Mouse (Mus musculus): ENCODE measurements around the gene Irf2bp1.
A peak's percentile ranks its signal among the peaks of the same experiment; 100 is the strongest.

Irf2bp1 gene

GRCm38 (mm10) chr7:19003902-19004630, at the start of gene Irf2bp1:
Irf2bp1 (plus strand) TSS chr7:19004044.
- DNase-seq (ENCODE audit: low spot score in 2 of 2) = peak; percentile 89 to 93

DNA sequence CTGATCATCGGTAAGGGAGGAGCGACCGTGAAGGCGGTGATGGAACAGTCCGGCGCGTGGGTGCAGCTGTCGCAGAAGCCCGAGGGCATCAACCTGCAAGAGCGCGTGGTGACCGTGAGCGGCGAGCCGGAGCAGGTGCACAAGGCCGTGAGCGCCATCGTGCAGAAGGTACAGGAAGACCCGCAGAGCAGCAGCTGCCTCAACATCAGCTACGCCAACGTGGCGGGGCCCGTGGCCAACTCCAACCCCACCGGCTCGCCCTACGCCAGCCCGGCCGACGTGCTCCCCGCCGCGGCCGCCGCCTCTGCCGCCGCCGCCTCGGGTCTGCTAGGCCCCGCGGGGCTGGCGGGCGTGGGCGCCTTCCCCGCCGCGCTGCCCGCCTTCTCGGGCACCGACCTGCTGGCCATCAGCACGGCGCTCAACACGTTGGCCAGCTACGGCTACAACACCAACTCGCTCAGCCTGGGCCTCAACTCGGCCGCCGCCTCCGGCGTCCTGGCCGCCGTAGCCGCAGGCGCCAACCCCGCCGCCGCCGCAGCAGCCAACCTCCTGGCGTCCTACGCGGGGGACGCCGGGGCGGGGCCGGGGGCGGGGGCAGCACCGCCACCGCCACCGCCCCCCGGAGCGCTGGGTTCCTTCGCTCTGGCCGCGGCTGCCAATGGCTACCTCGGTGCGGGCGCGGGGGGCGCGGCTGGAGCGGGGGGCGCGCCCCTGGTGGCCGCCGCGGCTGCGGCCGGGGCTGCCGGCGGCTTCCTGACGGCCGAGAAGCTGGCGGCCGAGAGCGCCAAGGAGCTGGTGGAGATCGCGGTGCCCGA, 46.1 kb upstream of the Irf2bp1 start:
- DNase-seq (ENCODE audit: low spot score in 2 of 2) = peak in 1 of 2 experiments; percentile 43

- no peak for DNase-seq (ENCODE audit: low spot score in 2 of 2)
Measured at GRCm38 (mm10) chr7:18958384-18958766, 45.5 kb upstream of the Irf2bp1 start.

GRCm38 (mm10) chr7:18959446-18959845, 44.4 kb upstream of the Irf2bp1 start:
- no peak for DNase-seq (ENCODE audit: low spot score in 2 of 2)

GRCm38 (mm10) chr7:18962171-18962792, 41.6 kb upstream of the Irf2bp1 start:
- no peak for DNase-seq (ENCODE audit: low spot score in 2 of 2)

GRCm38 (mm10) chr7:18962795-18963194, 41.0 kb upstream of the Irf2bp1 start:
- DNase-seq (ENCODE audit: low spot score in 2 of 2) = no peak

DNA sequence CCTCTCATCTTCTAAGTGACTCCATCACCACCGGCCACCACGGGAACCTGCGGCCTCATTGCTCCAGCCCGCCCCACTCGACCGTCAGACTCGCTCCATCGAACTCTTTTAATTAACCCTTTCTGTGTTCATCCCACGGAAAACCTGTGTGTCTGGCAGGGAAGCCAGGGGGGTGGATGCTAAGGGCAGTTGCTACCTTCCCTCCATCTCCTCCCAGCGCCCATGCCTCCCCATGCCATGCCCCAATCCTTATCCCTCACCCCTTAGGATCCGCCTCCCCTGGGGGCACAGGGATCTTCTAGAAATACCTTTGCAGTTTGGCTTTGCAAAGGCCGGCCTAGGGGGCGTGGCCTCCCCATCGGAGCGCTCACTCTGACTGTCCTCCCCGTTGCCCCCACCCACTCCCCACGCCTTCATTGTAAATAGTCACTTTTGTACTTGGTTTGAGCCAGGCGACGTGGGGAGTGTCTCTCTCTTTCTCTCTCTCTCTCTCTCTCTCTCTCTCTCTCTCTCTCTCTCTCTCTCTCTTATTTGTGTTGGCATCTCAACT, 40.5 kb upstream of the Irf2bp1 start:
- no peak for DNase-seq (ENCODE audit: low spot score in 2 of 2)

DNA sequence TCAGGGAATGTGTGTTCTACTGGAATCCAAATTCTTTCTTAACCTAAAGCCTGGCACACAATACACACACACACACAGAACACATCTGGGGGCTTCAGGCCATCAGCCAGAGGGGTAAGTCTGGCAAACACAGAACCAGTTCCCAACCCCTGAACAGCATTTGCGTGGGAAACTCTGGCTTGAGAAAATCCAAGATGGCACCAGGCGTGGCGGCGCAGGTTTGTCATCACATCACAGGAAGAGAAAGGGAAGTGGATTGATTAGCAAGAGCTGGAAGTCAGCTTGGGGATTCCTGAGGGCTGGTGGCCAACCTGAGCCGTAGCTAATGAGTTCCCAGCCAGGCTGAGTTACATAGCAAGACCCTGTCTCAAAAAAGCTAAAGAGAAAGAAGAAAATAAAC, 38.5 kb upstream of the Irf2bp1 start:
- DNase-seq (ENCODE audit: low spot score in 2 of 2) = no peak

GRCm38 (mm10) chr7:18967603-18968002, 36.2 kb upstream of the Irf2bp1 start:
- no peak for DNase-seq (ENCODE audit: low spot score in 2 of 2)

DNA sequence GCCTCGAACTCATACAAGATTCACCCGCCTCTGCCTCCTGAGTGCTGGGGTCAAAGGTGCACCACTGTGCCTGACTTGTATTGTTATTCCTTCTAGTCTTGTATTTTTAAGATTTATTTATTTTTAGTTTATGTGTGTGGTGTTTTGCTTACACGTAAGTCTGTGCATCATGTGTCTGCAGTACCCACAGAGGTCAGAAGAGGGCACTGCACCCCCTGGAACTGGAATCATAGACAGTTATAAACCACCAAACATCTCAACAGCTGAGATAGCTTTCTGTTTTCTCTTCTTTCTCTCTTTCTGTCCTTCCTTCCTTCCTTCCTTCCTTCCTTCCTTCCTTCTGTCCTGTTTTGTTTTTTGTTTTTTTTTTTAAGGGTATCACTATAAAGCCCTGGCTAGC, 32.9 kb upstream of the Irf2bp1 start:
- no peak for DNase-seq (ENCODE audit: low spot score in 2 of 2)

DNA sequence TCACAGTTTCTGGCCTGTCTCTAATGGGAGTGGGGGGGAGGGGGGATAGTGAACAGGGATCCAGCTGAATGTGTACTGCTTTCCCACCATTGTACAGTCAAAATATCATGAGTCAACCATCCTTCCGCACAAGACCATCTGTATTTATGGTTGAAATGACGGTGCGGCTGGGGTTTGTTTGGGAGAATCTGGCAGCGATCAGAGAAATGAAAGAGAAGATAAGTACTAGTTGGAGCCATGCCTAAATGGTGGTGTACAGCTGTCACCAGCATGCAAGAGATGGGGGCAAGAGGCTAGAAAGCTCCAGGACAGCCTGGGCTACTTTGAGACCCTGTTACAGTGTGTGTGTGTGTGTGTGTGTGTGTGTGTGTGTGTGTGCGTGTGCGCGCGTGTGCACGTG, 25.5 kb upstream of the Irf2bp1 start:
- DNase-seq (ENCODE audit: low spot score in 2 of 2) = no peak

- no peak for DNase-seq (ENCODE audit: low spot score in 2 of 2)
Measured at GRCm38 (mm10) chr7:18986503-18986902, 17.3 kb upstream of the Irf2bp1 start.

GRCm38 (mm10) chr7:18987100-18987499, 16.7 kb upstream of the Irf2bp1 start, which contains the start of gene Nanos2:
Nanos2 (plus strand) TSS chr7:18987400.
- no peak for DNase-seq (ENCODE audit: low spot score in 2 of 2)

- DNase-seq (ENCODE audit: low spot score in 2 of 2) = no peak
Measured at GRCm38 (mm10) chr7:18987747-18988146, 16.1 kb upstream of the Irf2bp1 start.

GRCm38 (mm10) chr7:18988780-18989179, 15.1 kb upstream of the Irf2bp1 start:
- DNase-seq (ENCODE audit: low spot score in 2 of 2) = no peak

GRCm38 (mm10) chr7:18989995-18990394, 13.8 kb upstream of the Irf2bp1 start:
- DNase-seq (ENCODE audit: low spot score in 2 of 2) = no peak

DNA sequence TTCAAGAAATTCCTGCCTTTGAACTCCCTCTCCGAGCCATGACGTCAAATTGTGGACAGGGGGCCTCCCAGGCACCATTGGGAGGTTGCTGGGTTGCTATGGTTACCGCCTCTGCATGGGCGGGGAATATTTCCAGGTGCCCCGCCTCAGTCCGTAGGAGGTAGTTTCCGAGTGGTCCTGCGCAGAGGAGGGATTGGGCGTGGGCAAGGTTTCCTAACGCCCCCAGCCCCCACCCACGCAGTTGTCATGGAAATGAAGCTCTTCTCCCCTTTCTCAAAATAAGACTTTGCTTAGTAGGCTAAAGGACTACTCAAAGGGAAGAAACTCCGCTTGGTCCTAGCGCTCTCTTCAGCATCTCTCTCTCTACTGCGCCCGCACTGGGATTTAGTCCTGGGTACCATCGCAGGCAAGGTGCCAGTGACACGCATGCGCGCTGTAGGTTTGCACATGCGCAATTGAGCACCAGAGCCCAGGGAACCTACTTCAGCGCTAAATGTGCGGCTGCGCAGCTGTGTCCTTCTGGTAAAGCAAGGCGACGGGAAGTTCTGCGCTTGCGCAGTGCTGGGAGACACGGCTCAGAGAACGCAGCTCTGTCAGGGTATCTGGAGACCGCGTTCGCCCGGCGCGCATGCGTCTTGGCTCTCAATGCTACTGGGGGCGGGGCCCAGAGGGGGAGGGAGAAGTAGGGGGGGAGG, 13.1 kb upstream of the Irf2bp1 start, which contains the start of gene Mypop:
TSS of gene Mypop (plus strand) at position 645 of the 695 bp plus-strand sequence.
- DNase-seq (ENCODE audit: low spot score in 2 of 2) = peak; percentile 99

GRCm38 (mm10) chr7:18991660-18992293, 12.1 kb upstream of the Irf2bp1 start:
- no peak for DNase-seq (ENCODE audit: low spot score in 2 of 2)

GRCm38 (mm10) chr7:18992294-18992675, 11.6 kb upstream of the Irf2bp1 start:
- DNase-seq (ENCODE audit: low spot score in 2 of 2) = no peak

DNA sequence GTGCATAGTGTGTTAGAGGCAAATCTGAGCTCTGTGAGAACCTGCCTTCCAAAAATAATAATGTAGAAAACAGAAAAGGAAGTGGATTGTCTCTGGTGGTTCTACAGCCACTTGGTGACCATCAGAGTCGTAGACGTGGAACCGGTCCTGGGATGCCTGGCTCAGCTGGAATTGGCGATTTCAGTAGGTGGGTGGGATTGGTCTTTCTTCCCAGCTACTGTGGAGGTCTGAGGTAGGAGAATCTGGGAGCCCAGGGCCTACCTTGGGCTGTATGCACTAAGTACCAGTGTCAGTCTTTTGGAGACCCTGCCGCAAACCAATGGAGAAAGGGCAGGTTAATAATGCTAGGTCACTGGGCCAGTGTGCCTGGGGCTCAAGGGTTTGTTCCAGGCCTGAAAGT, 10.8 kb upstream of the Irf2bp1 start:
- no peak for DNase-seq (ENCODE audit: low spot score in 2 of 2)

GRCm38 (mm10) chr7:18998835-18999234, 5.0 kb upstream of the Irf2bp1 start:
- DNase-seq (ENCODE audit: low spot score in 2 of 2) = no peak

Data from urinary bladder, postnatal 4 days (tissue).